Mouse (Mus musculus) naive thymus-derived CD4-positive, alpha-beta T cell, adult 2 months (primary cell): ENCODE data around the gene Pip4k2b.
A peak's percentile ranks its signal among the peaks of the same experiment; 100 is the strongest.

ENCODE experiments used
- DNase-seq: peaks from one replicate; pipeline ENCODE4 v3.0.0-alpha.2; 2011; ENCODE audit warnings: low read depth

Pip4k2b gene

DNA sequence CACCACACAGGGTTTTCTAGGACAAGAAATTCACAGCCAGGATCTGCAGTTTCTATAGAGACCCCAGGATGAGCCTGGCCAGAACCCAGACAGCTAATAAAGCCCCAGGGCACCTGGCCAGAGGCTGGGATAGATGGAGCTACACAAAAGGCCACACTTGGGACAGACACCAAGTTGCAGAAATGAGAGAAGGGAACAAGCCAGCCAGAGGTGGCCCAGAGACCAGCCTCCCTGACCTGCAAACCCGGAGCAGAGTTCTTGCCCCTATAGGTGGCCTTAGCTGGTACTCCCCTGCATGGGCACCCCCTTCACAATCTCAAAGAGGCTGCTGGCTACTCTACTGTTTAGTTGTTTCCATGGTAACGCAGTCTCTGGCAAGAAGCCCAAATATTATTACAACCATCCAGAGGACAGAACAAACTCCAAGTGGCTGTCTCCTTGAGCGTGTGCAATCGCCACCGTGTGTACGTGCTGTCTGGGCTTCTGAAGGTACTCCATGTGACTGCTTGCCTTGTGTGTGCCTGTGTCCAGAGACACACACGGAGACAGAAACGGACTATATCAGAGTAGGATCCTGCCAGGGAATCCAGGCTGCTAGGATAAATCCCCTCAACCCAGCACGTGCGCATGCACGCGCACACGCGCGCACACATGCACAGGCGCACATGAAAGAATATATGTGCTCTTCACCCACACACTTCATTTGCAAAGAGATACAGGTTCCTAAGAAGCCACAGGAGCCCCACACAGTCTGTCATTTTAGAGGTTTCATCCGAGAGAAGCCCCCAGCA is 49.4 kb downstream of the Pip4k2b start:
- no peak for DNase-seq

DNA sequence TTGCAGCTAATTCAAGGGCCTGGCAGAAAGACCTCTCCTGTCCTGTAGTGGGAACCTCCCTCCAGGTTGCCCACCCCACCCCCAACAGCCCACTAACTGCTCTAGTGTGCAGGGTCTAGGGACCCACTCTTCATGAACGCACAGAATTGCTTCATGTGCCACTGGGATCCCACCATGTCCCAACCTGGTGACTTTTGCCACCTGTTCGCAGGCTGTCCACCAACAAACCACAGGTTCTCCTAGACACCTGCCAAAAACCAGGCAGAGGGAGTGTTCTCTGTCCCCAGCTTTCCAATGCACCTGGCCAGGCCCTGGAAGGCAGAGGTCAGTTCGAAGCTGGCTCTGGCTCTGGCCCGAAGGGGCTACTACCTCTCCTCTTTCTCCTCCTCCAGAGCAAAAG is 50.1 kb downstream of the Pip4k2b start:
- DNase-seq = no peak

DNA sequence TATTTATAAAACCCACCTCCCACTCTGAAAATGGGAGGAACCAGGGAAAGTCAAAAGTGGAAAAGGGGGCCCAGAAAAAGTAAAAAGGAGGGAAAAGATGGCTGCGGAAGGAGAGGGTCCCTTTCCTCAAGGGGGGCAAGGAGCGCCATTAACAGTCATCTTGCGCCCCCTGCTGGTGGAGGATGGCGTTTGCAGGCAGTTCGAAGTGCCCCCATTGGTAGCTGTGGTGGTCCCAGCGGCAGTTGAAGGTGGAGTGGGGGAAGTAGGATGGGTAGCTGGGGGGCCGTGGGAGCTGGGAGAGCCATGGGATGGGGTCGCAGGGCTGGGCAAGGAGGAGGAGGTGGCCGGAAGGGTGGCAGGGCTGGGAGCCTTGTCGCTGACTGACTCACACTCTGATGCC is 54.6 kb downstream of the Pip4k2b start:
- peak; percentile 71 for DNase-seq

DNA sequence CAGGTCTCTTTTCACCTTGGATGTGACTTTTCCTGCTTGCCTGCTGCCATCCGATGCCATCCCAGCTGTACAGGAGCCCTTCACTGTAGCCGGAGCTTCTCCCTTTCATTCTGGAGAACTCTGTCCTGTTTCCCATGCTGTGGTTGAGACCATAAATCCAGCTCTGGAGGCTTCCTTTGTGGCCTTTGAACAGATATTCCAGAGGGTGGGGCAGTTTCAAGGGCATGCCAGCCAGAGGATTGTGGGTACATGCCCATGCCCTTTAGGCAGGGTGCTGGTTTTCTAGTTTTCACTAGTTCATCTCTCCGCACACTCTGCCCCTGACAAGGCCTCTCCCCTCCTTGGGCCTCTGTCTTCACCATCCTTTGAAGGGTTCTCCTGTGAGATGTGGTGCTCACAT is 57.4 kb downstream of the Pip4k2b start:
- no peak for DNase-seq

DNA sequence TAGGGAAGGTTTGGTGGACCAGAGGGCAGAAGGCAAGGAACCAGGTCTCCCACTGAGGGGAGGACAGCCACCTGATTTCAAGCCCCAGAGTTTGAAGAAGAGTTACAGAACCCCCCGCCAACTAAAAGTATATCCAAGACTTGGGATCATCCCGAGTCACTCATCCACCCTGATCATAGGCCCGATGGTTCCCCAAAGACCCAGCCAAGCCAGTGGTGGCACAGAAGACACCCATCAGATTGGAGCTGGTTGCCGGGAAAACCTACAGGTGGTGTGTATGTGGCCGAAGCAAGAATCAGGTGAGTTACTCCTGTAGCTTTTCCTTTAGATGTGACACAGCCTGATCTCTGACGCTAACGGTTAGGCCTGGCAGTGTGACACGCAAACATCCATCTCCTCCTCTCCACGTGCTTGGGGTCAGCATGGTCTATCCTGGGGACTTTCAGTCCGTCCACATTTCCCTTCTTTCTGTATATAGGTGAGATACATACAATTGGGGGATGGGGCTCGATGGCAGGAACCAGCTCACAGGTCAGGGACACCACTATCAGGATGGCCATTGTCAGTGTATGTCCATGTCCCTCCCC is 58.1 kb downstream of the Pip4k2b start:
- no peak for DNase-seq

DNA sequence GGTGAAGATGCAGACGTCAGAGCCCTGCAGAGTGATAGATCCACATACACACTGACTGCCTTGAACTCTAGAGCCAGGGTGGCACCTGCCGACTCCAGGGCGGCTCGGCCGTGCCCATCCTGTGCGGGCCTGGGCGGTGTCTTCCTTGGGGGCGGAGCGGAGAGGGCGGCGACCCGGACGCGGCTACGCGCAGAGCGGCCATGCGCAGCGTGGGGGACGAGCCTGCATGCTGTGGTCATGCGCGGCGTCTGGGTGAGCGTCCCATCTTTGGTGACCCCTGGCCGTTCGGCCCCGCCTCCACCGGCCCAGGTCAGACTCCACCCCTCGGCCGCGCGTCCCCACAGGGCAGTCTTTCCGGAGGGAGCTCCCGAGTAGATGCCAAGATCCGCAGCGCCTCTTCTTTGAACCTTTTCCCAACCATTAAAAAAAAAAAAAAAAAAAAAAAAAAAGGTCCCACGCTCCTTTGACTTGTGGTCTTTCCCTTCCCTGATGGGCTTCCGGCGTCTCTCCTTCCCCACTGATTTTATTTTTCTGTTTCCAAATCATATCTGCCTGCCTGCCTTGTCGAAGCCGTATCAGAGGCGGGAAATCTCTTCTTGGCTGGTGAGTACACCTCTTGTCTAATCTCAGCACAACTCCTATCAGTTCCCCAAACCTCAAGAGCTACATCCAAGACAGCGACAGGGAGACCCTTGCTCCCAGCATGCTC is 58.7 kb downstream of the Pip4k2b start, which contains the start of gene Cisd3:
Gene Cisd3, plus strand, starts transcription at position 214 of the 709 bp plus-strand sequence.
- DNase-seq = peak; percentile 85

DNA sequence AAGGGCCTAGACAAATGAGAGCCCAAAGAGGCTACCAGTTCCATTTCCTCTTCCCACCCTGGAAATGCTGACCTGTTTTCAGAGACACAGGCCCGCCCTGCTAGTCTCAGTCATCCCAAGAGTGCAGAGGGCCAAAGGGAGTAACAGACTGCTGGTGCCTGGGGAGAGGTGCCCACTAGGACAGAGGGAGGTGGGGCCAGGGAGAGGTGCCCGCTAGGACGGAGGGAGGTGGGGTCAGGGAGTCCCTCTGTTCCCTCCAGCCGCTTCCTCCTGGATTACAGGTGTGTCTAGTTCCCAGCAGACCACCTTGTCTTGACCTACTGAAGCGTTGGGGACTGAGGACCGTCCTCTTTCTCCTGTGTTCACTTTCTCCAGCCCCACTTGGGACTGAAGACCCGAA is 59.7 kb downstream of the Pip4k2b start:
- DNase-seq = no peak

DNA sequence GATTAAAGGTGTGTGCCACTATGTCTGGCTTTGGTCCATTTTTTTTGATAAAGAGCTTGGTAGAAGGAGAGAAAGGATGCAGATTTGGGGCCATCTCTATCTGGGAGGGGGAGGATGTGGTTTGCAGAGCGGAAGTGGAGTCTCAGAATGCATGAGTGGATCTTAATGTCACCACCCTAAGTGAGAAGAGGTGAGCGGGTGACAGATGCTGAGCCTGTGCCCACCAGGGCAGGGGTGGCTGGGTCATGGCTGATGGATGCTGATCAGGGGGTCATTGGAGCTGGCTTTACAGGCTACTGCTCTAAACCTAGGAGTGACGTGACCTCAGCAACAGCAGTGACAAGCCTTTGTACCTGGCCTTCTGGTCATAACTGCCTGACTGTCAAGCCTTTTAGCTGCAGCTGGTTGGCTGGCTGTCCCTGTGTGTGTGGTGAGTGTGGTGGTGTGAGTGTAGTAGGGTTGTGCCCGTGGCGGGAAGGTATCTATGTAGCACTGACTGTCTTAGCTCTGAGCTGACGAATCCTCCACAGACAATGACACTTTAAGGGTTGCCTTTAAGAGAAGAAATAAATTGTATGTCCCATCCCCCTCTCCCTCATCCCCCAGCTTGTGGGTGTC is 60.3 kb downstream of the Pip4k2b start:
- DNase-seq = peak; percentile 87

DNA sequence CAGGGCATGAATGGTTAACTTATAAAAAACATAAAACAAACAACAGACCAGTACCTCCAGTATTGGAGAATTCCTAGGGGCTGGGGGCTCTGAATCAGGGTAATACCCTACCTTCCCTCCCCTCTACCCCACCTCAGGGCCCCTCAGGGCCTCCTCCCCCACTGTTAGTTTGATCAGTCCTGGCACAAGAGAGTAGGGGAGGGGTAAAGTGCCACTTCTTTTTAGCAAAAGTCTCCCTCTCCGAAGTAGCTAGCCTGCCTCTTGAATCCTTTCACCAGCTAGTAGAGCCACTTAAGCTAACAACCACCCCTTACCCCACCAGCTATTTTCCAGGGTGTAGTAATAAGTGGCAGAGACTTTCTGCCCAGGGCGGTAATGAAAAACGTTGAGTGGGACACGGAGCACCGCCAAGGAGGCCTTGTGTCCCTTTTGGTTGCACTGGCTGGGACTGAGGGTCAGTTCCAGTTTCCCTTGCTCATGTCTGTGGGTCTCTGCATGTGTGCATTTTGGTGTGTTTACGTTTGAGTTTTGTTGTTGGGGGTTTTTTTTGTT is 61.9 kb downstream of the Pip4k2b start:
- no peak for DNase-seq

DNA sequence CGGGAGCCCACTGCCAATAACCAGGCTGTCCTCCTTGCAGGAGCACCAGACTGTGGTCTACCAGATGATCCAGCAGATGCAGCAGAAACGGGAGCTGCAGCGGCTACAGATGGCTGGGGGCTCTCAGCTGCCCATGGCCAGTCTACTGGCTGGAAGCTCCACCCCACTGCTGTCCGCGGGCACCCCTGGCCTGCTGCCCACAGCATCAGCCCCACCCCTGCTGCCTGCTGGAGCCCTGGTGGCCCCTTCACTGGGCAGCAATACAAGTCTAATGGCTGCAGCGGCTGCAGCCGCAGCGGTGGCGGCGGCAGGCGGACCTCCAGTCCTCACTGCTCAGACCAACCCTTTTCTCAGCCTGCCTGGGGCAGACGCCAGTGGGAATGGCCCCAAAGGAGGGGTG is 64.1 kb downstream of the Pip4k2b start:
- no peak for DNase-seq

DNA sequence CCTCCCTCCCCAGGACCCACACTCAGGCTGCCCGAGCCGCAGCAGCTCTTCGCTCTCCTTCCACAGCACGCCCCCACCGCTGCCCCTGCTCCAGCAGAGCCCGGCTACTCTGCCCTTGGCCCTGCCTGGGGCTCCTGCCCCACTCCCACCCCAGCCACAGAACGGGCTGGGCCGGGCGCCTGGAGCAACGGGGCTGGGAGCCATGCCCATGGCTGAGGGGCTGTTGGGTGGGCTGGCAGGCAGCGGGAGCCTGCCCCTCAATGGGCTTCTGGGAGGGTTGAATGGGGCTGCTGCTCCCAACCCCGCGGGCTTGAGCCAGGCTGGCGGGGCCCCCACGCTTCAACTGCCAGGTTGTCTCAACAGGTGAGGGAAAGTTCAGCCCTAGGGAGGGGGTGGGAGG is 66.2 kb downstream of the Pip4k2b start:
- no peak for DNase-seq

DNA sequence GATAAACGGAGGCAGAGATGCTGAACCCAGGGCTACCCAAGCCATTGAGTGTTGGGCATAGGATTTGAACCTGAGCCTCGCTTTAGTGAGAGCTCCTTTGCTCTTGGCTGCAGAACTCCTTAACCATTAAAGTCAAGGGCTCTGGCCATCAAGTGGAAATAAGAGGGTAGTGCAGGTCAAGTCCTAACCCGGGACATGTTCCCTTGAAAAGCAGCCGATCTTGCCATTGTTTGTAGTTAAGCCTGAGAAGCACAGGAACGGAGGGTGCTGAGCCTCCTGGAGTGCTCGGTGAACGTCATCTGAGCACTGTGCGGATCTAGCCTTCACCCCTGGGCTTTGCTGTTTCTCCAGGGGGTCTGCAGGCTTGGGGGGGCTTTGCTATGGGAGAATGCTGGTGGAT is 66.7 kb downstream of the Pip4k2b start:
- no peak for DNase-seq

DNA sequence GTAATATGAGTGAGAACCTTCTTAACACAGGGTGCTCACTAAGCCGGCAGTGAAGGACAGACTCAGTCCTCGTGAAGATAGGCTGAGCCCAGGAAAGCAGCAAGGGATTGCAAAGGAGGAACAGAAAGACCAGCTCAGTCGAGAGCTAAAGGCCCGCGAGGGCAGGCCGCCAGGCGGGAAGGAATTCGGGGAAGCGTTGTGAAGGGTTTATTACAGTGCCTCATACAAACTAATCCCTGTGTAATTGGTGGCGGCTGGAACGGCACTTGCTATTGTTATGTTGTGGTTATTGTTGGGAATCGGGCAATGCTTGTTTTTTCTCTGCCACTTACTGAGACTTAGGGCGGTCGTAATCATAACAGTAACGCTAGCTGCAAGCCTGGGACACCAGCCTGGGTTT is 67.1 kb downstream of the Pip4k2b start:
- DNase-seq = no peak

DNA sequence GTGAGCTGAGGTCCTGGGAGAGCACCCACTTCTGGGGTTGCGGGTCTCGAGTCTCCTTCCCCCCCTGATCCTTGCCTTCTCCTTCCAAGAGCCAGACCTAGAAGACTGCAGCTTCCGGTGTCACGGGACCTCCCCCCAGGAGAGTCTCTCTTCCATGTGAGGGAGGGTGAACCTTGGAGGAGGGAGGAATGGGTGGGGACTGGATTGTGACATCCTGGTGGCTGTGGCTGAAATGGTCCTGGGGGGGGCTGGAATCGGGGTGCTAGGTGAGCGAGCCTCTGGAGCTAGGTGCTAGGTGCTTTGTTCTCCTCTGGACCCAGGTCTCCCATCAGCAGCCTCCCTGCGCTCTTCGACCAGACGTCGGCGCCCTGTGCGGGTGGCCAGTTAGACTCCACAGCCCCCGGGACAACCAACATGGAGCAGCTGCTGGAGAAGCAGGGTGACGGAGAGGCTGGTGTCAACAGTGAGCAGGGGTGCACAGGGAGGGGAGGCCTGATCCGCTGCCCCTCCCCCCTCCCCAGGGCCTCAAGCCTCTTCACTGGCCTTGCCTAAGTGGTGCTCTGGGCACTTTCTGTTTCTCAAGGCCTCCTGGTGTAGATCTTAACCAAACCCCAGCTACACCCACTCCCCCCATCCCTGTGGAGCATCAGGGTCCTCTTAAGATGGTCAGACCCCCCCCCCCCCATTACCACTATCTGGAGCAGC is 68.3 kb downstream of the Pip4k2b start:
- DNase-seq = no peak

DNA sequence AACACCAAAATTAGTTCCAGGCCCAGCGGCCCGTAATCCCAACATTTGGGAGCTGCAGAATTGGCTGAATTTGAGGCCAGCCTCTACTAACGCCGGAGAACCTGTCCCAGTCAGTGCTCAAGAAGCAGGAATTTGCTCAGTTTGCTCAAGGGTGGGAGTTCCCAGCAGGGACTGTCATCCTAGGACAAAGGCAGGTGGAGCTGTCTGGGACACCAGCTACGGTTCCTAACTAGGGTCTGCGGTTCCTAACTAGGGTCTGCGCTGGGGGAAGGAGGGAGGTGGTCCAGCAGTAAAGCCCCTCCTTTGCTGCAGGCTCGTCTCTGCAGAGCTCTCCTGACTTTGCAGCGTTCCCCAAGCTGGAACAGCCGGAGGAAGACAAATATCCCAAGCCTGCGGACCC is 71.4 kb downstream of the Pip4k2b start:
- DNase-seq = no peak

DNA sequence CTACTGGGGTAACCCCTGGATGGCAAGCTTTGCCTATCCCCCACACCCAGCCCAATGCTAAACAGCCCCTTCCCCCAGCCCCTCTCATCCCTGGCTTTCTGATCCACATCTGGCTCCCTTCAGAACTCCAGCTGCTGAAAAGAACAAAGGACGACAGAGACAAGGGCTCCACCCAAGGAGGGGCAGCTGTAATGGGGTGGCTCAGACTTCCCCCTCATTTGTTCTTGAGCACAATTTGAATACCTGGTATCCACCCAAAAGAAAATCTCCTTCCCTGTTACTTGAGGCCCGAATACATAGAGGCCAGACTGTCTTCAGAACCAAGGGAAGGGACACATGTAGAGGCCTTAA is 73.4 kb downstream of the Pip4k2b start:
- DNase-seq = no peak

DNA sequence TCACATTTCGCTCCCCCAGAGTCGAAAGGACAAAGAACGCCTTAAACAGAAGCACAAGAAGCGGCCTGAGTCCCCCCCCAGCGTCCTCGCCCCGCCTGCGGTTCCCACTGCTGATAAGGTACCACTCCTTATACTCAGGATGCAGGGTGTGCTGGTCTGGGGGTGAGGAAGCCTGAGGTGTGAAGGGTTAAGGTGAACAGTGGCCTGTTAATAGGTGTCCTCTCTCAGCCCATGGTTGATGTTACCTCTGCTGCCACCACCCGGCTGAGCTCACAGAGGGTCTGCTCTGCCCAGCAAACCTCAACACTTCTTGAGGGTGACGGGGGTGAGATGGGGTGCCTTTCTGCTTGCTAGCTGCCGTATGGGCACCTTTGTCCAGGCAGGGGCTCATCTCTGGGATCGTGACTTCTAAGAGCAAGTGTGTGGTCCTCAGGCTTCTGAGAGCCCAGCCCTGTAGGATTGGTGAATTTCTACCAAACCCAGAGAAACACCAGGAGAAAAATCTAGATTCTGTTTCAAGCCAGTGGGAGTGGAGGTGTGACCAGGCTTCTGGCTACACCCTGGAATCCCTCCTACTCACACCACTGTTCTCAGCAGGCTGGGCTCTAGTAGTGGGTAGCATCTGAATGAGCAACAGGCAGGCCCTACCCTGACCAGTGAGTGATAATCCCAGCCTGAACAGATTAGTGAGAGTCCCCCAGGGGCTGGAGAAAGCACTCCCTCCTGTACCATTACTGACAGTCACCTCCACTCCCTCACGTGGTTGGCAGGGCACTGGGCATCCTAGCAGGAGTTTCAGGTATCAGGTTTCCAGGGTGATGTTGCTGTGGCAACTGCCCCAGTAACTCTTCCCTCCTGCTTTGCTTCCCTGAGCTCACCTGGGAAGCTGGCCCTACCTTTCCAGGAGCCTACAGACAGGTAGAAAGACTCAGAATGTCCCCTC is 74.0 kb downstream of the Pip4k2b start:
- DNase-seq = no peak

DNA sequence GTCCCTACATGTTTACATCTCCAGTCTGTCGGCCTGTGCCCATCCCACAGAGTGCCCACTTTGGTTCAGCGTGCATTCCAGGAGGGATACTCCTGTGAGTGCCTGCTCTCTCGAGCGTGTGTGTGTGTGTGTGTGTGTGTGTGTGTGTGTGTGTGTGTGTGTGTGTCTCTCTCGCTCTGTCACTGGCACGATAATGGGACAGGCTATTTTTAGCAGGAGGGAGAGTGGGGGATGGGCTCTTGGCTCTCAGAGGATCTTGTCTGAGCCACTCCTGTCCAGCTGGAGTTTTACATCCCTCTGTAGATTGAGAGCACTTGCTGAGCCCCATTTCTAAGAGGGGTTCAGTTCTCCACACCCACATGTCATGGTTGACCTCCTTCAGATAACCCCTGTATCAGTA is 74.7 kb downstream of the Pip4k2b start:
- no peak for DNase-seq

DNA sequence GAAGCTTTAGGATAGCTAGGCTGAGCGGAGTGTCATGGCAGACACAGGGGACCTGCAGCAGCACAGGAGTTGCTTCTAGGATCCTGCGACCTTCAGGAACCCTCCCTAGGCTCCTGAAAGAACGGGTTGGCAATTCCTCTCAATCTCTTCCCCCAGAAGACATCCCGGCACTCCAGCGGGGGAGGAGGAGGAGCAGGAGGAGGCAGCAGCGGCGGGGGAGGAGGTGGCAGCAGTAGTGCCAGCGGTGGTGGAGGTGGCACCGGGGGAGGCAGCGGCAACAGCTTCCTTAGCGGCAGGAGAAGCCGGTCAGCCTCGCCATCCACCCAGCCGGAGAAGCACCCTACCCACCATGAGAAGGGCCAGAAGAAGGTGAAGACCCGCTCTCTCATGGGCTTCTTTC is 75.2 kb downstream of the Pip4k2b start:
- DNase-seq = no peak

DNA sequence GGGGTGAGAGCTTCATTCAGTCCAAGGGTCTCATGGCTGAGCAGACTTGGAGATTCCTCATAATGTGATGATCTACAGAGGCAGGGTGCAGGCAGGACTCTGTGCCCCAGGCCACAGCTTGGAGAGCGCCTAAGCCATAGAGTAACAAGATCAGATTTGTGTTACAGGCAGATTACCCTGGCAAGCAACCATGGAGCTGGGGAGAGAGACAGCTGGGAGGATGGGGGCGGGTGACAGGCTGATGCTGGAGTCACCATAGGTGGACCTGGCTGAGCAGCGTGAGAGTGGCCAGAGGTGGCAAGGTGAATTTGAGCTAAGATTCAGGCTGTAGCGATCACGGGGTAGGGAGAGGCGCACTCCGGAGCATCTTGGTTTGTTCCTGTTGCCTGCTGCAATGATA is 76.3 kb downstream of the Pip4k2b start:
- no peak for DNase-seq

DNA sequence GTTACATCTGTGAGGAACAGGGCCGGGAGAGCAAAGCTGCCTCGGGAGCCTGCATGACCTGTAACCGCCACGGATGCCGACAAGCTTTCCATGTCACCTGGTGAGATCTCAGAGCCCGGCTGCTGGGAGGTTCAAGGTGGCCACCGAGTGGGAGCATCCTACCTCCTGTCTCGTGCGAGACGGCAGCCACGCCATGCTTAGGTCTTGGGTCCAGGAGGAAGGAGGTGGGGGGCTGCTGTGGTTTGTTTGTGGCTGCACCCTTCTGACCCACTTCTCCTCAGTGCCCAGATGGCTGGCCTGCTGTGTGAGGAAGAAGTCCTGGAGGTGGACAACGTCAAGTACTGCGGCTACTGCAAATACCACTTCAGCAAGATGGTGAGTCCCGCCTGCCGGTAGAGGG is 77.7 kb downstream of the Pip4k2b start:
- no peak for DNase-seq
